Mouse (Mus musculus) small intestine, adult 2 months (tissue): Measurements from ENCODE around the gene Neb.

ENCODE experiments used
- CTCF ChIP-seq: fragments of 200-500 bp; IDR thresholded peaks from 2 replicates; pipeline ENCODE4 v1.5.1; 2012; ENCODE audit warnings: low read depth, mild to moderate bottlenecking, control low read depth, inconsistent platforms, low read length, moderate library complexity, mixed read lengths; ENCODE audit not compliant: insufficient replicate concordance, insufficient read length; ENCODE audit errors: extremely low read depth
- POLR2A ChIP-seq: fragments of 200-500 bp; IDR thresholded peaks from 2 replicates; pipeline ENCODE4 v1.6.1; 2012; ENCODE audit warnings: low read depth, mild to moderate bottlenecking, control low read depth, inconsistent platforms, low read length, moderate library complexity

DNA sequence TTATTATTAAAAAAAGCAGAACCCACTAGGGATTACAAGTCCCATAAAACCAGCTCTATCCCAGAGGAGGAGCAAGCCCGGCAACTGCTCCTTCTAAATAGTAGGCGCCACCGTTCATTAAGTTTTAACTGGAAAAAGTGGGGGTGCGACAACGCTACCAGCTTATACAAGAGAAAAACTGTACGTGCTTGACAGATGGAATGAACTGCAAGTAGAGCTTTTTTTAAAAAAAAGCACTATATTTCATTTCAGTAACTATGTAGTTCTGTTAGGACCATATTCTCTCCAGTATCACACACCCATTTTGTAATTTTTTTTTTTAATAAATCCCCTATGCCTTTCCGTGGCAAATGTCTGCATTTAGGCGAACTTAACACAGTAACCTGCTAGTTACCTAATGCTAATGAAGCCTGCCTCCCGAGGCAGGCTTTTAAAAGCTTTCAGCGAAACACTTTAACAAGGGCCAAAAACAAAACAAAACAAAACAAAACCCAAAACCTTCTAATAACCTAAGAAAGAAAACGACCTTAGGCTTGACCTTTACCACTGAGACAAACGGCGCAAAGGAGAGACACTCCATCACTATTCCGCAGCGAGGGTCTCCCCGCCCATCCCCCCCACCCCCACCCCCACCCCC is 45.5 kb upstream of the Neb start:
- no peak for TF ChIP-seq CTCF
- no peak for TF ChIP-seq POLR2A
